Mouse (Mus musculus) MEL (cell line): ENCODE measurements around the gene Mns1. TPM values are rescaled to one million over a fixed set of nuclear protein-coding genes. Genes with fewer than 3 reads are reported as not detected.

Source experiments
- DNase-seq: peaks from one replicate; pipeline ENCODE4 v3.0.0; 2011; ENCODE audit warnings: low read depth, low spot score
- H3K27ac ChIP-seq: 2 replicates; pipeline ENCODE4 v1.5.1; 2012; ENCODE audit warnings: low read depth, mild to moderate bottlenecking, control low read depth, low read length, moderate library complexity; ENCODE audit not compliant: control insufficient read depth
- H3K27me3 ChIP-seq, 2 experiments: fragments of 150-350 bp in 1 of 2; sonication (generic) in 1 of 2; 2 replicates each; pipeline ENCODE4 v1.6.1; 2012; ENCODE audit warnings: low read length in 2 of 2, mild to moderate bottlenecking in 2 of 2, improper control_type of control experiment in 1 of 2, moderate library complexity in 1 of 2; ENCODE audit not compliant: insufficient read depth in 2 of 2, control insufficient read depth in 1 of 2
- H3K36me3 ChIP-seq, 2 experiments: 2 replicates each; pipeline ENCODE4 v1.6.1; 2012 to 2014; ENCODE audit warnings: low read length in 2 of 2, improper control_type of control experiment in 1 of 2, inconsistent platforms in 1 of 2, mild to moderate bottlenecking in 1 of 2; ENCODE audit not compliant: insufficient read depth in 2 of 2, control insufficient read depth in 1 of 2
- H3K4me1 ChIP-seq, 2 experiments: fragments of 150-350 bp in 1 of 2; sonication (generic) in 1 of 2; 2 replicates each; pipeline ENCODE4 v1.6.1; 2012; ENCODE audit warnings: low read length in 2 of 2, improper control_type of control experiment in 1 of 2, mild to moderate bottlenecking in 1 of 2; ENCODE audit not compliant: insufficient read depth in 2 of 2, control insufficient read depth in 1 of 2
- H3K4me3 ChIP-seq, 2 experiments: fragments of 150-350 bp in 1 of 2; sonication (generic) in 1 of 2; 2 replicates each; pipeline ENCODE4 v1.5.1; 2012; ENCODE audit warnings: low read depth in 2 of 2, low read length in 2 of 2, mild to moderate bottlenecking in 2 of 2, moderate library complexity in 2 of 2, control low read depth in 1 of 2, improper control_type of control experiment in 1 of 2; ENCODE audit not compliant: control insufficient read depth in 1 of 2, insufficient read depth in 1 of 2
- H3K79me2 ChIP-seq: 2 replicates; pipeline ENCODE4 v1.6.1; 2012; ENCODE audit warnings: mild to moderate bottlenecking, low read length, moderate library complexity; ENCODE audit not compliant: control insufficient read depth, poor library complexity, insufficient read depth
- H3K9ac ChIP-seq: 2 replicates; pipeline ENCODE4 v1.6.1; 2012; ENCODE audit warnings: low read depth, mild to moderate bottlenecking, control low read depth, low read length, moderate library complexity; ENCODE audit not compliant: control insufficient read depth, poor library complexity, severe bottlenecking
- H3K9me3 ChIP-seq: fragments of 150-350 bp; sonication (generic); replicated peaks from 2 replicates; pipeline ENCODE4 v1.6.1; 2012; ENCODE audit warnings: mild to moderate bottlenecking, low read length, improper control_type of control experiment, moderate library complexity; ENCODE audit not compliant: insufficient read depth
- BHLHE40 ChIP-seq: IDR thresholded peaks from 2 replicates; pipeline ENCODE4 v1.6.1; 2012; ENCODE audit warnings: low read depth, mild to moderate bottlenecking, inconsistent platforms, low read length, improper control_type of control experiment, borderline replicate concordance
- CHD1 ChIP-seq: IDR thresholded peaks from 2 replicates; pipeline ENCODE4 v1.6.1; 2012; ENCODE audit warnings: low read depth, mild to moderate bottlenecking, inconsistent platforms, low read length, improper control_type of control experiment
- CHD2 ChIP-seq: IDR thresholded peaks from 2 replicates; pipeline ENCODE4 v1.6.1; 2011; ENCODE audit warnings: low read length, improper control_type of control experiment
- CTCF ChIP-seq, 3 experiments: IDR thresholded peaks in 2 of 3; conservative IDR thresholded peaks in 1 of 3; 2 replicates each; pipeline ENCODE4 v1.5.1; 2011 to 2012; ENCODE audit warnings: low read length in 3 of 3, low read depth in 2 of 3, mild to moderate bottlenecking in 2 of 3, improper control_type of control experiment in 1 of 3, inconsistent platforms in 1 of 3, mixed read lengths in 1 of 3, moderate library complexity in 1 of 3; ENCODE audit not compliant: control insufficient read depth in 1 of 3, insufficient read depth in 1 of 3, poor library complexity in 1 of 3, severe bottlenecking in 1 of 3
- E2F4 ChIP-seq: IDR thresholded peaks from 2 replicates; pipeline ENCODE4 v1.6.1; 2011; ENCODE audit warnings: low read depth, low read length, improper control_type of control experiment, borderline replicate concordance
- ETS1 ChIP-seq: IDR thresholded peaks from 2 replicates; pipeline ENCODE4 v1.6.1; 2012; ENCODE audit warnings: low read depth, mild to moderate bottlenecking, inconsistent platforms, low read length, improper control_type of control experiment, moderate library complexity
- GABPA ChIP-seq: IDR thresholded peaks from 2 replicates; pipeline ENCODE4 v1.6.1; 2012; ENCODE audit warnings: low read depth, mild to moderate bottlenecking, inconsistent platforms, low read length, improper control_type of control experiment, moderate library complexity
- GATA1 ChIP-seq: IDR thresholded peaks from 2 replicates; pipeline ENCODE4 v1.6.1; 2011; ENCODE audit warnings: low read depth, low read length, improper control_type of control experiment
- JUND ChIP-seq: IDR thresholded peaks from 2 replicates; pipeline ENCODE4 v1.6.1; 2011; ENCODE audit warnings: low read depth, mild to moderate bottlenecking, improper control_type of control experiment, low read length
- MAFK ChIP-seq: IDR thresholded peaks from 2 replicates; pipeline ENCODE4 v1.6.1; 2011; ENCODE audit warnings: low read depth, mild to moderate bottlenecking, low read length, improper control_type of control experiment, borderline replicate concordance
- MAX ChIP-seq: IDR thresholded peaks from 2 replicates; pipeline ENCODE4 v1.6.1; 2011; ENCODE audit warnings: low read length, improper control_type of control experiment
- MEF2A ChIP-seq: IDR thresholded peaks from 2 replicates; pipeline ENCODE4 v1.6.1; 2014; ENCODE audit warnings: low read depth, mild to moderate bottlenecking, inconsistent platforms, low read length, improper control_type of control experiment; ENCODE audit not compliant: poor library complexity, insufficient replicate concordance, severe bottlenecking; ENCODE audit errors: extremely low read depth
- MXI1 ChIP-seq: IDR thresholded peaks from 2 replicates; pipeline ENCODE4 v1.6.1; 2011; ENCODE audit warnings: mild to moderate bottlenecking, low read depth, low read length, improper control_type of control experiment
- MYB ChIP-seq: IDR thresholded peaks from 2 replicates; pipeline ENCODE4 v1.6.1; 2011; ENCODE audit warnings: mild to moderate bottlenecking, low read depth, low read length, improper control_type of control experiment
- MYC ChIP-seq: IDR thresholded peaks from 2 replicates; pipeline ENCODE4 v1.6.1; 2011; ENCODE audit warnings: low read depth, mild to moderate bottlenecking, low read length, improper control_type of control experiment, moderate library complexity
- NELFE ChIP-seq: IDR thresholded peaks from 2 replicates; pipeline ENCODE4 v1.6.1; 2011; ENCODE audit warnings: low read depth, low read length, improper control_type of control experiment
- NRF1 ChIP-seq: IDR thresholded peaks from 2 replicates; pipeline ENCODE4 v1.6.1; 2014; ENCODE audit warnings: low read depth, mild to moderate bottlenecking, inconsistent platforms, low read length, improper control_type of control experiment, moderate library complexity; ENCODE audit not compliant: poor library complexity, insufficient read depth, severe bottlenecking
- POLR2A ChIP-seq, 2 experiments: IDR thresholded peaks; 2 replicates each; pipeline ENCODE4 v1.6.1; 2011 to 2012; ENCODE audit warnings: low read length in 2 of 2, mild to moderate bottlenecking in 2 of 2, control low read depth in 1 of 2, improper control_type of control experiment in 1 of 2, low read depth in 1 of 2, moderate library complexity in 1 of 2; ENCODE audit not compliant: control insufficient read depth in 1 of 2, insufficient read depth in 1 of 2, poor library complexity in 1 of 2
- POLR2AphosphoS2 ChIP-seq: IDR thresholded peaks from 2 replicates; pipeline ENCODE4 v1.6.1; 2011; ENCODE audit warnings: low read length, improper control_type of control experiment
- POLR2AphosphoS5 ChIP-seq: IDR thresholded peaks from 2 replicates; pipeline ENCODE4 v1.6.1; 2012; ENCODE audit warnings: low read depth, borderline replicate concordance, mild to moderate bottlenecking, inconsistent platforms, low read length, moderate library complexity, mixed read lengths
- RAD21 ChIP-seq: IDR thresholded peaks from 2 replicates; pipeline ENCODE4 v1.6.1; 2011; ENCODE audit warnings: mild to moderate bottlenecking, low read depth, low read length, improper control_type of control experiment
- RCOR1 ChIP-seq: IDR thresholded peaks from 2 replicates; pipeline ENCODE4 v1.6.1; 2012; ENCODE audit warnings: low read depth, mild to moderate bottlenecking, inconsistent platforms, low read length, improper control_type of control experiment
- SIN3A ChIP-seq: IDR thresholded peaks from 2 replicates; pipeline ENCODE4 v1.6.1; 2012; ENCODE audit warnings: low read length, improper control_type of control experiment, inconsistent platforms
- TBP ChIP-seq: IDR thresholded peaks from 2 replicates; pipeline ENCODE4 v1.8.0; 2011; ENCODE audit warnings: low read depth, low read length, improper control_type of control experiment
- TCF12 ChIP-seq: IDR thresholded peaks from 2 replicates; pipeline ENCODE4 v1.6.1; 2014; ENCODE audit warnings: low read depth, mild to moderate bottlenecking, inconsistent platforms, low read length, improper control_type of control experiment, moderate library complexity
- UBTF ChIP-seq: IDR thresholded peaks from 2 replicates; pipeline ENCODE4 v1.6.1; 2012; ENCODE audit warnings: low read depth, mild to moderate bottlenecking, inconsistent platforms, low read length, improper control_type of control experiment, moderate library complexity, borderline replicate concordance; ENCODE audit not compliant: insufficient read depth
- USF1 ChIP-seq: IDR thresholded peaks from 2 replicates; pipeline ENCODE4 v1.6.1; 2014; ENCODE audit warnings: low read depth, mild to moderate bottlenecking, inconsistent platforms, low read length, improper control_type of control experiment, moderate library complexity
- USF2 ChIP-seq, 2 experiments: IDR thresholded peaks; 2 replicates each; pipeline ENCODE4 v1.6.1; 2011 to 2012; ENCODE audit warnings: improper control_type of control experiment in 2 of 2, low read length in 2 of 2, borderline replicate concordance in 1 of 2, inconsistent platforms in 1 of 2, low read depth in 1 of 2, mild to moderate bottlenecking in 1 of 2; ENCODE audit not compliant: insufficient read depth in 1 of 2
- ZC3H11A ChIP-seq: IDR thresholded peaks from 2 replicates; pipeline ENCODE4 v1.6.1; 2012; ENCODE audit warnings: low read depth, mild to moderate bottlenecking, inconsistent platforms, low read length, improper control_type of control experiment
- ZKSCAN1 ChIP-seq: IDR thresholded peaks from 2 replicates; pipeline ENCODE4 v1.6.1; 2012; ENCODE audit warnings: low read depth, mild to moderate bottlenecking, inconsistent platforms, low read length, improper control_type of control experiment, moderate library complexity
- ZMIZ1 ChIP-seq: IDR thresholded peaks from 2 replicates; pipeline ENCODE4 v1.6.1; 2012; ENCODE audit warnings: low read depth, mild to moderate bottlenecking, inconsistent platforms, low read length, improper control_type of control experiment, moderate library complexity
- polyA plus RNA-seq, 2 experiments: library from polyadenylated mRNA; stranded (reverse) in 1 of 2; unstranded in 1 of 2; fragments of >175 nt in 1 of 2; fragments of >200 nt in 1 of 2; gene quantifications; 2 replicates each; pipeline versions ENCODE4 v1.2.1 to v1.2.4; 2012; ENCODE audit warnings: low replicate concordance in 2 of 2, low read depth in 1 of 2; ENCODE audit not compliant: insufficient read length in 2 of 2, insufficient read depth in 1 of 2, missing spikeins in 1 of 2
- total RNA-seq: library from RNA; depleted of rRNA; stranded (reverse); fragments of 300-350 nt; gene quantifications from 2 replicates; pipeline ENCODE4 v1.2.3, GENCODE M21; 2012

Gene Mns1
- total and polyA plus RNA-seq, 3 experiments, result 54.0 to 54.8 TPM; not detected in 1

GRCm38 (mm10) chr9:72450363-72450762, 12.6 kb downstream of the Mns1 start:
- DNase-seq, result no peak
- peaks cover 1% of the 10 kb centered on the region; the same call in 1 of the 2 replicates for H3K79me2 ChIP-seq
- TF ChIP-seq ZC3H11A (no peak), BHLHE40 (no peak), GATA1 (no peak), NRF1 (no peak), ZKSCAN1 (no peak)
- H3K27me3 ChIP-seq, result no peaks in the 10 kb centered on the region
- no peak overlapping the region for H3K9ac ChIP-seq
- H3K4me1 ChIP-seq, result peaks cover 13 to 16% of the 10 kb centered on the region in 2 experiments
- no peak overlapping the region for H3K4me3 ChIP-seq
- no peak overlapping the region for H3K27ac ChIP-seq
- no peaks in the 10 kb centered on the region for H3K9me3 ChIP-seq
- H3K36me3 ChIP-seq, result peaks cover 34 to 50% of the 10 kb centered on the region in 2 experiments

- no peak overlapping the region for H3K4me3 ChIP-seq
- peaks cover 34 to 50% of the 10 kb centered on the region in 2 experiments for H3K36me3 ChIP-seq
- peak overlapping the region; percentile 1; the same call in 1 of the 2 replicates for H3K27ac ChIP-seq
- peak; percentile 61 for DNase-seq
- no peaks in the 10 kb centered on the region for H3K27me3 ChIP-seq
- H3K4me1 ChIP-seq, result peaks cover 13 to 16% of the 10 kb centered on the region in 2 experiments
- H3K9ac ChIP-seq, result no peak overlapping the region
- H3K79me2 ChIP-seq, result peaks cover 1% of the 10 kb centered on the region
- no peaks in the 10 kb centered on the region for H3K9me3 ChIP-seq
- TF ChIP-seq CTCF (IDR thresholded peaks at IDR 0.05 in 2 of 3, conservative IDR thresholded peaks at IDR 0.05 in 1 of 3; ENCODE audit: control insufficient read depth in 1 of 3, insufficient read depth in 1 of 3, low read depth in 2 of 3, low read length in 3 of 3, poor library complexity in 1 of 3, severe bottlenecking in 1 of 3), result no peak
- no peak; the same call in 1 of the 2 replicates for TF ChIP-seq USF1
- TF ChIP-seq BHLHE40, result 0 out of 2 replicates have a peak, but pooled peaks have one; percentile 22
- TF ChIP-seq MAFK, result no peak
- no peak for TF ChIP-seq E2F4
- no peak for TF ChIP-seq USF2 (IDR thresholded peaks at IDR 0.05; ENCODE audit: borderline replicate concordance in 1 of 2, insufficient read depth in 1 of 2, low read depth in 1 of 2, low read length in 2 of 2)
- TF ChIP-seq ETS1, result no peak; the same call in 1 of the 2 replicates
- TF ChIP-seq ZC3H11A, result no peak
- no peak for TF ChIP-seq ZMIZ1
- no peak; the same call in 1 of the 2 replicates for TF ChIP-seq RCOR1
- peak; percentile 67 for TF ChIP-seq MAX
- no peak for TF ChIP-seq UBTF
- TF ChIP-seq MYC, result 0 out of 2 replicates have a peak, but pooled peaks have one; percentile 50
- 0 out of 2 replicates have a peak, but pooled peaks have one; percentile 13 for TF ChIP-seq MXI1
- TF ChIP-seq MEF2A, result no peak
- TF ChIP-seq TBP, result no peak
- 0 out of 2 replicates have a peak, but pooled peaks have one; percentile 43 for TF ChIP-seq TCF12
- no peak for TF ChIP-seq GABPA
- TF ChIP-seq NELFE, result no peak
- no peak for TF ChIP-seq MYB
- no peak for TF ChIP-seq JUND
- no peak for TF ChIP-seq CHD2
- TF ChIP-seq CHD1, result no peak
- TF ChIP-seq POLR2AphosphoS2, result no peak
- TF ChIP-seq RAD21, result no peak
- TF ChIP-seq SIN3A, result peak; percentile 38; the same call in 1 of the 2 replicates
- TF ChIP-seq POLR2AphosphoS5, result no peak
- TF ChIP-seq POLR2A (IDR thresholded peaks at IDR 0.05; ENCODE audit: control insufficient read depth in 1 of 2, insufficient read depth in 1 of 2, low read depth in 1 of 2, low read length in 2 of 2, poor library complexity in 1 of 2), result no peak
- TF ChIP-seq GATA1, result peak; percentile 32; the same call in 1 of the 2 replicates
Measured at GRCm38 (mm10) chr9:72451111-72451510, 13.3 kb downstream of the Mns1 start.
